Mouse (Mus musculus): ENCODE results near the gene Dusp1. TPM values are rescaled to one million over a fixed set of nuclear protein-coding genes. Genes with fewer than 3 reads are reported as not detected.

The Dusp1 gene
- total RNA-seq, 2 experiments from 2014 or later = 58.0 to 65.6 TPM

DNA sequence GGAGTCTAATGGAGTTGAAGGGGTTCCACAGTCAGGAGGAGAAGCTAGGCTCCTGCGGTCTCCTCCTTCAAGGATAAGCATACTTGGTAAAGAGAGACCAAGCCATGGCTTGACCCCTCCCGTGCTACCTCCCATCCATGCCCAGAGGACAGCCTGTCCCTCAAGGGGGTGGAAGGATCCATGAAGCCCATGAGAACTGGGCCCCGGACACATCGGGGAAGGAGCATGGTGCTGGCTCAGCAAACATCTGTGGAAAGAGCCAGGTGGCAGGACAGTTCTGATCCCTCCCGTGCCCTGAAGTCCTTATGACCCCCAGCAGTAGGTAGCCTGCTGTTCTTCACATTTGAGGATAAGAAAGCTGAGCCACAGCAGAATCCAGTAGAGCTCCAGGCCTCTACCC lies 98.5 kb downstream of the Dusp1 start:
- Histone ChIP-seq H3K27ac (no peak overlapping the region; the same call in 1 of the 2 replicates), H3K4me3 (no peak overlapping the region)
- no peak for DNase-seq (ENCODE audit: extremely low spot score in 1 of 2, low spot score in 2 of 2)
- intact Hi-C loops (cut with DNase I) = loop anchor here (5.0 kb wide), 2 partner anchors 319 to 424 kb away; partner anchors contain the start of gene Bnip1
- no peak for TF ChIP-seq CTCF (IDR thresholded peaks at IDR 0.05)

GRCm38 (mm10) chr17:26462634-26463170 lies 99.2 kb downstream of the Dusp1 start:
- peak; percentile 90 for TF ChIP-seq CTCF (IDR thresholded peaks at IDR 0.05)
- peak; percentile 77 to 83 for DNase-seq (ENCODE audit: extremely low spot score in 1 of 2, low spot score in 2 of 2)
- Histone ChIP-seq H3K27ac (peak overlapping the region; percentile 32; the same call in 1 of the 2 replicates), H3K4me3 (no peak overlapping the region)
- intact Hi-C loops (cut with DNase I) = loop anchor here (5.0 kb wide), 2 partner anchors 320 to 425 kb away; partner anchors contain the start of gene Bnip1

GRCm38 (mm10) chr17:26458049-26458448 lies 103.9 kb downstream of the Dusp1 start:
- intact Hi-C loops (cut with DNase I) = no loop called here
- TF ChIP-seq CTCF (IDR thresholded peaks at IDR 0.05) = no peak

GRCm38 (mm10) chr17:26457506-26457905 lies 104.4 kb downstream of the Dusp1 start:
- Histone ChIP-seq H3K4me3 (no peak overlapping the region), H3K27ac (no peak overlapping the region)
- TF ChIP-seq CTCF (IDR thresholded peaks at IDR 0.05) = no peak
- intact Hi-C loops (cut with DNase I) = no loop called here
- no peak for DNase-seq (ENCODE audit: extremely low spot score in 1 of 2, low spot score in 2 of 2)

More at GRCm38 (mm10) chr17:26458049-26458448, 103.9 kb downstream of the Dusp1 start:
- DNase-seq (ENCODE audit: extremely low spot score in 1 of 2, low spot score in 2 of 2) = no peak
- no peak overlapping the region for H3K4me3 ChIP-seq
- H3K27ac ChIP-seq = no peak overlapping the region

Small RNA genes within 50 kb of the gene (microRNA-seq; reads per million reads assigned to microRNA genes)
- 0 reads per million in 2 experiments for gene Gm22420

Other genes with a start within 250 kb of the Dusp1 start
- gene Neurl1b, start 147.3 kb downstream of the Dusp1 start, total RNA-seq (2021) = 10 to 100 TPM; 69.9 to 79.7 TPM
- 100 to 1,000 TPM; 144 to 149 TPM for gene Ergic1, start 639 bp downstream of the Dusp1 start, total RNA-seq (2021)
- 10 to 100 TPM; 39.2 to 44.6 TPM for gene Atp6v0e, start 101.1 kb upstream of the Dusp1 start, total RNA-seq (2021)
- 100 to 1,000 TPM; 150 TPM for gene Crebrf, start 153.5 kb upstream of the Dusp1 start, total RNA-seq (2021)
- gene Bnip1, start 218.9 kb upstream of the Dusp1 start, total RNA-seq (2021) = 10 to 100 TPM; 32.6 to 34.6 TPM